Mouse (Mus musculus) cortical plate, adult 2 months (tissue): ENCODE data around the gene Ccni.

ENCODE experiments used
- CTCF ChIP-seq: fragments of 200-500 bp; IDR thresholded peaks from 2 replicates; pipeline ENCODE4 v1.5.1; 2011; ENCODE audit warnings: mild to moderate bottlenecking, control low read depth, low read length; ENCODE audit not compliant: insufficient read depth; ENCODE audit errors: extremely low read depth
- POLR2A ChIP-seq: fragments of 200-500 bp; IDR thresholded peaks from 2 replicates; pipeline ENCODE4 v1.6.1; 2011; ENCODE audit warnings: mild to moderate bottlenecking, low read length, control low read depth; ENCODE audit not compliant: insufficient read depth; ENCODE audit errors: extremely low read depth

GRCm38 (mm10) chr5:93189607-93190006 lies 16.7 kb downstream of the Ccni start:
- no peak for TF ChIP-seq CTCF
- TF ChIP-seq POLR2A: no peak
